Mouse (Mus musculus) ES-E14 (cell line): ENCODE measurements around the gene Uck1.

Experiments used
- ZC3H11A ChIP-seq: IDR thresholded peaks from 2 replicates; pipeline ENCODE4 v1.6.1; 2012; ENCODE audit warnings: low read depth, mild to moderate bottlenecking, inconsistent platforms, low read length, borderline replicate concordance
- ZNF384 ChIP-seq: IDR thresholded peaks from 2 replicates; pipeline ENCODE4 v1.6.1; 2012; ENCODE audit warnings: low read depth, low read length, inconsistent platforms

DNA sequence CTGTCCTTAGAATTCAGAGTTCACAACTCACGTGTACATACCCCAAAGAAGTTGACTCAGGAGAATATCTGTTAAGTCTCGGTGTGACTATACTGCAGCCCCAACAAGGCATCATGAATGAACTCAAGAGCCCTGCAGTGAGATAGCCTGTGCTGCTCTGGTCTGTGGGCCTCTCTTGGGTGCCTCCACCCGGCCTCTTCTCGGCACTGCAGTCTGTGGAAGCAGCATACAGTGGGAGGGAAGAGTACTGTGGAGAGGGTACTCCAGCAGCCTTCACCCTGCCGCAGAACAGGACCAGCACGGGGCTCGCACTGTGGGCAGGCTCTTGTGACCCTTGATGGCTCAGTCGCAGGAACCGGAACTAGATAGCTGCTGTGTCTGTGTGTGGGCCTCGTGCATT lies 44.4 kb downstream of the Uck1 start:
- TF ChIP-seq ZC3H11A (no peak), ZNF384 (no peak)
